ENCODE assay signal across 20 mouse cellular contexts in the genomic region with DNA sequence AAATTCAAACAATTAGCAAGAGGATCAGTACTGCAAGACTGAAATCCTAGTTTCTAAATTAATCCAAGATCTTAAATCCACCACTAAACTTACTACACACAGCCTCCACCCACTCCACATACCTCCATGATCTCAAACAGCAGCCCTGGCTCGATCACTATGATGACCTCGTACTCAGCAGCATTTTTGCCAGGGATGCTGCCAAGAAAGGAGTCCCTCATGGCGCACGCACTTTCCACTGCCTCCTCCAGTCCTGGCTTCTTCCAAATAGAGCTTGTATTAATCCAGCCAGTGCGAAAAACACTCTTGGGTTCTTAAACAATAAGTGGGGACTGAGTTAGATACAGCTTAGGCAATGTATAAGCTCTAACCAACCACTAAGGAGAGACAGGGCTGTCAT. TPM values are rescaled to one million over a fixed set of nuclear protein-coding genes. Genes with fewer than 3 reads are reported as not detected.
DNase-seq lines count a peak whose midpoint lies in the region; ATAC-seq and TF ChIP-seq lines count a peak whose summit lies in the region.
"Had no signal": no experiment of that assay in that cellular context is flagged by ENCODE, and none has a peak within 500 bp of the region (broad histone marks: within the 10 kb centered on the region; RNA-seq: fewer than 3 reads in every experiment).

No protein-coding gene starts in this region.

- H3K4me3 ChIP-seq in limb, embryonic 14.5 days (replicated peaks; ENCODE audit: low read length), result no peak overlapping the region
- H3K4me3 ChIP-seq in limb, embryonic 10.5 days, result no peak overlapping the region
- H3K4me3 ChIP-seq in limb, embryonic 15.5 days, result no peak overlapping the region
- no peak overlapping the region for H3K4me3 ChIP-seq in forebrain, embryonic 12.5 days (replicated peaks)
- H3K4me3 ChIP-seq: embryonic facial prominence, embryonic 15.5 days; heart, embryonic 13.5 days; midbrain, embryonic 13.5 days; stomach, embryonic 15.5 days had no signal

- WGBS in limb, embryonic 14.5 days, result 72% methylated on average over 5 of the region's 5 CpGs
- WGBS in limb, embryonic 10.5 days, result 94% methylated on average over 5 of the region's 5 CpGs
- 52% methylated on average over 5 of the region's 5 CpGs for WGBS in limb, embryonic 15.5 days
- WGBS in forebrain, embryonic 12.5 days, result 92% methylated on average over 5 of the region's 5 CpGs

- TF ChIP-seq CTCF in brain, embryonic 14.5 days (IDR thresholded peaks at IDR 0.05; ENCODE audit: borderline replicate concordance, extremely low read depth, insufficient read depth, insufficient read length), result no peak

- ATAC-seq in limb, embryonic 14.5 days (ENCODE audit: low FRiP score, low read depth), result 0 out of 2 replicates have a peak, but pooled peaks have one; percentile 28
- ATAC-seq in limb, embryonic 15.5 days (ENCODE audit: insufficient number of reproducible peaks, low FRiP score, low TSS enrichment, low read depth), result peak; percentile 76
- ATAC-seq in forebrain, embryonic 12.5 days (ENCODE audit: low FRiP score), result no peak
- ATAC-seq: forebrain, postnatal 0 days; hindbrain, postnatal 0 days; midbrain, embryonic 13.5 days had no signal

- H3K4me1 ChIP-seq in limb, embryonic 14.5 days (ENCODE audit: control insufficient read depth, insufficient read depth, low read length), result peaks cover 2% of the 10 kb centered on the region; the same call in 1 of the 2 replicates
- H3K4me1 ChIP-seq in limb, embryonic 10.5 days, result no peaks in the 10 kb centered on the region; the same call in 1 of the 2 replicates
- peaks cover 6% of the 10 kb centered on the region; the same call in 1 of the 2 replicates for H3K4me1 ChIP-seq in limb, embryonic 15.5 days
- no peaks in the 10 kb centered on the region; the same call in 1 of the 2 replicates for H3K4me1 ChIP-seq in forebrain, embryonic 12.5 days
- H3K4me1 ChIP-seq: midbrain, embryonic 13.5 days; stomach, embryonic 15.5 days had no signal

- peaks cover 86% of the 10 kb centered on the region for H3K36me3 ChIP-seq in limb, embryonic 14.5 days (ENCODE audit: control insufficient read depth, insufficient read depth, low read length)
- peaks cover 87% of the 10 kb centered on the region for H3K36me3 ChIP-seq in limb, embryonic 10.5 days
- H3K36me3 ChIP-seq in limb, embryonic 15.5 days, result peaks cover 74% of the 10 kb centered on the region
- H3K36me3 ChIP-seq in forebrain, embryonic 12.5 days (replicated peaks), result peaks cover 65% of the 10 kb centered on the region

- H3K27ac ChIP-seq in limb, embryonic 14.5 days (replicated peaks; ENCODE audit: low read depth, low read length), result no peak overlapping the region
- H3K27ac ChIP-seq in limb, embryonic 10.5 days, result no peak overlapping the region
- H3K27ac ChIP-seq in limb, embryonic 15.5 days, result no peak overlapping the region; the same call in 1 of the 2 replicates
- no peak overlapping the region for H3K27ac ChIP-seq in forebrain, embryonic 12.5 days
- H3K27ac ChIP-seq: embryonic facial prominence, embryonic 15.5 days; heart, embryonic 13.5 days; hindbrain, postnatal 0 days; macrophage; midbrain, embryonic 13.5 days; stomach, embryonic 15.5 days had no signal

- no peaks in the 10 kb centered on the region for H3K9me3 ChIP-seq in limb, embryonic 14.5 days (ENCODE audit: control insufficient read depth, low read length)
- H3K9me3 ChIP-seq in limb, embryonic 10.5 days (replicated peaks), result no peaks in the 10 kb centered on the region
- H3K9me3 ChIP-seq in limb, embryonic 15.5 days, result no peaks in the 10 kb centered on the region
- H3K9me3 ChIP-seq in forebrain, embryonic 12.5 days, result no peaks in the 10 kb centered on the region
- H3K9me3 ChIP-seq: embryonic facial prominence, embryonic 15.5 days; heart, embryonic 13.5 days; midbrain, embryonic 13.5 days; stomach, embryonic 15.5 days had no signal

- no peaks in the 10 kb centered on the region for H3K27me3 ChIP-seq in limb, embryonic 14.5 days (ENCODE audit: control insufficient read depth, insufficient read depth, low read length)
- H3K27me3 ChIP-seq in limb, embryonic 10.5 days (ENCODE audit: low read depth, poor library complexity, severe bottlenecking), result no peaks in the 10 kb centered on the region
- no peaks in the 10 kb centered on the region for H3K27me3 ChIP-seq in limb, embryonic 15.5 days
- H3K27me3 ChIP-seq in forebrain, embryonic 12.5 days, result no peaks in the 10 kb centered on the region
- H3K27me3 ChIP-seq: embryonic facial prominence, embryonic 15.5 days; heart, embryonic 13.5 days; midbrain, embryonic 13.5 days; stomach, embryonic 15.5 days had no signal

- peak; percentile 49 for DNase-seq in adrenal gland, postnatal 10 days
- no peak for DNase-seq in adrenal gland, postnatal 4 days (ENCODE audit: low spot score in 2 of 2)
- DNase-seq in limb, embryonic 14.5 days (ENCODE audit: low spot score), result peak; percentile 64
- DNase-seq in limb, embryonic 10.5 days (ENCODE audit: low spot score), result no peak
- DNase-seq in brain, embryonic 14.5 days (ENCODE audit: low read depth), result peak; percentile 7
- no peak for DNase-seq in left cerebral cortex, adult 9 months (ENCODE audit: low spot score in 2 of 2)
- DNase-seq: adrenal gland, postnatal 14 days; cerebellum, adult 11 months; forebrain, postnatal 0 days; kidney, adult 2 months; liver; thymus, postnatal 25 days had no signal

- H3K9ac ChIP-seq in limb, embryonic 14.5 days (ENCODE audit: low read depth, low read length, severe bottlenecking), result no peak overlapping the region
- no peak overlapping the region for H3K9ac ChIP-seq in limb, embryonic 15.5 days
- H3K9ac ChIP-seq in forebrain, embryonic 12.5 days, result no peak overlapping the region
- H3K9ac ChIP-seq: embryonic facial prominence, embryonic 15.5 days; forebrain, postnatal 0 days; heart, embryonic 13.5 days; midbrain, embryonic 13.5 days; stomach, embryonic 15.5 days had no signal

- no peak overlapping the region for H3K4me2 ChIP-seq in limb, embryonic 14.5 days (replicated peaks; ENCODE audit: low read depth, low read length, severe bottlenecking)
- no peak overlapping the region for H3K4me2 ChIP-seq in limb, embryonic 15.5 days
- no peak overlapping the region for H3K4me2 ChIP-seq in forebrain, embryonic 12.5 days
- H3K4me2 ChIP-seq: embryonic facial prominence, embryonic 15.5 days; heart, embryonic 13.5 days; midbrain, embryonic 13.5 days; stomach, embryonic 15.5 days had no signal

- TF ChIP-seq POLR2A in limb, embryonic 14.5 days (IDR thresholded peaks at IDR 0.05; ENCODE audit: borderline replicate concordance, extremely low read depth, insufficient read depth, insufficient read length), result no peak
- TF ChIP-seq POLR2A in brain, embryonic 14.5 days (IDR thresholded peaks at IDR 0.05; ENCODE audit: borderline replicate concordance, extremely low read depth, insufficient read depth, insufficient read length, poor library complexity, severe bottlenecking), result no peak

RNA-seq across cellular contexts. Expression of a gene that starts 40.0 kb away (rescaled TPM):
- 100 to 1,000 TPM; 103 to 111 TPM for total RNA-seq in adrenal gland, postnatal 10 days (2021)
- 100 to 1,000 TPM in 1 of 2 experiments, 10 to 100 TPM in 1; 95.2 to 101 TPM for total RNA-seq in adrenal gland, postnatal 4 days (2021)
- polyA plus RNA-seq in limb, embryonic 14.5 days (2012; rRNA removed), result 23.6 and 26.7 TPM in 2 replicates
- 29.0 and 33.4 TPM in 2 replicates for polyA plus RNA-seq in limb, embryonic 14.5 days (2014; fragmentation: Nextera tagmentation; extraction: Ambion mirVana)
- polyA plus RNA-seq in limb, embryonic 10.5 days (2016; fragmentation: Nextera tagmentation; extraction: Ambion mirVana), result 27.8 and 28.0 TPM in 2 replicates
- polyA plus RNA-seq in brain, embryonic 14.5 days (2012; rRNA removed), result 18.2 and 18.9 TPM in 2 replicates
- polyA plus RNA-seq in limb, embryonic 15.5 days (2015; fragmentation: Nextera tagmentation; extraction: Ambion mirVana), result 25.2 and 27.6 TPM in 2 replicates
- 26.3 and 28.9 TPM in 2 replicates for polyA plus RNA-seq in forebrain, embryonic 12.5 days (2016; fragmentation: Nextera tagmentation; extraction: Ambion mirVana)

RNA-seq across cellular contexts. Expression of a gene that starts 42.7 kb away (rescaled TPM):
- total RNA-seq in adrenal gland, postnatal 10 days (2021), result 10 to 100 TPM; 64.5 to 71.2 TPM
- 10 to 100 TPM; 57.3 to 64.4 TPM for total RNA-seq in adrenal gland, postnatal 4 days (2021)
- polyA plus RNA-seq in limb, embryonic 14.5 days (2012; rRNA removed), result 27.0 and 30.1 TPM in 2 replicates
- polyA plus RNA-seq in limb, embryonic 14.5 days (2014; fragmentation: Nextera tagmentation; extraction: Ambion mirVana), result 8.8 and 11.6 TPM in 2 replicates
- 30.6 and 38.7 TPM in 2 replicates for polyA plus RNA-seq in limb, embryonic 10.5 days (2016; fragmentation: Nextera tagmentation; extraction: Ambion mirVana)
- 39.6 and 41.8 TPM in 2 replicates for polyA plus RNA-seq in brain, embryonic 14.5 days (2012; rRNA removed)
- polyA plus RNA-seq in limb, embryonic 15.5 days (2015; fragmentation: Nextera tagmentation; extraction: Ambion mirVana), result 21.3 and 23.3 TPM in 2 replicates
- polyA plus RNA-seq in forebrain, embryonic 12.5 days (2016; fragmentation: Nextera tagmentation; extraction: Ambion mirVana), result 30.4 and 33.2 TPM in 2 replicates

Comparison
In these comparisons a context has a peak if more than half of its experiments do, and no peak if none do; other contexts are left out.
1. DNase-seq: peak in adrenal gland, postnatal 10 days (single experiment), limb, embryonic 14.5 days (single experiment) and brain, embryonic 14.5 days (single experiment); none in adrenal gland, postnatal 4 days (0 of 2), limb, embryonic 10.5 days (single experiment) and left cerebral cortex, adult 9 months (0 of 2).